Mouse (Mus musculus) megakaryocyte, embryonic 14.5 days (primary cell): ENCODE data around the gene 9230104L09Rik.

Experiments
- FLI1 ChIP-seq: IDR thresholded peaks from 2 replicates; pipeline ENCODE4 v1.6.1; 2012; ENCODE audit warnings: low read length, inconsistent platforms, mixed read lengths
- GATA1 ChIP-seq: IDR thresholded peaks from 3 replicates; pipeline ENCODE4 v1.6.1; 2012; ENCODE audit warnings: mixed read lengths, low read length, inconsistent platforms, borderline replicate concordance

DNA sequence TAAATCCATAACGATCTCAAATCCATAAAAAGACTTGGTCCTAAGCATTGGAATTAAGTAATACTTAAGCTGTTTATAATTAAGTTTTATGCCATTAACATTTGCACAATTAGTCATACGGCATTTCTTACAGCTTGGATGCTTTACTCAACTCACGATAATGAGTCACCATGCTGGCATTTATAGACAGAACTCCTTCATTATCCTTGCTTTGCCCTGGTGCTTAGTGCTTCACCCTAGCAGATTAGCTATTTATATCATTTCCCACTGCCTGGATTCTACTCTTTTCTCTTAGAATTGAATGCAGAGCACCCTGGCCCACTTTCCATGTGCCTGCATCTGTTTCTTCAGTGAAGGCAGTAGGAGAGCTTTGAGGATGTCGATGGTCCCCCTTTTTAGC is 7.3 kb downstream of the 9230104L09Rik start:
- TF ChIP-seq GATA1 (no peak), FLI1 (no peak)
